Mouse (Mus musculus): ENCODE results near the gene BB287469.
"Not testable (repeated sequence)": the region's sequence is repeated elsewhere in the genome, so short reads cannot be mapped to it uniquely, and the experiment has no call there.

The BB287469 gene

DNA sequence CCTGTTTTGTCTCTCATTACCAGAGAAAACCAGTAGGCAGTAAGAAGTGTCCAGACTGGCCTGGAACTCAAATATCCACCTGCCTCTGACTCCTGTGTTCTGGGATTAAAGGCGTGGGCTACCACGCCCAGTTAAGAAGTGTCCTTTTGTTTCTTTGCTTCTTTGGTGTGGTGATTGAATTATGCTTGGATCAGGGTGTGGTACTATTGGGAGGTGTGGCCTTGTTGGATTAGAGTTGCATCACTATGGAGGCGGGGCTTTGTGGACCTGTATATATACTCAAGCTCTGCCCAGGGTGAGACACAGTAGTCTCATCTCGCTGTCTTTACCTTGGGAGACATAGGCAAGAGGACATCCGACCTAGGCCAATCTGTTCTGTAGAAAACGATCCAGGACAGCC is at the start of gene BB287469:
Gene BB287469 (plus strand): TSS at position 301 of the 400 bp plus-strand sequence.
- DNase-seq (ENCODE audit: low spot score in 2 of 2): not testable (repeated sequence)

DNA sequence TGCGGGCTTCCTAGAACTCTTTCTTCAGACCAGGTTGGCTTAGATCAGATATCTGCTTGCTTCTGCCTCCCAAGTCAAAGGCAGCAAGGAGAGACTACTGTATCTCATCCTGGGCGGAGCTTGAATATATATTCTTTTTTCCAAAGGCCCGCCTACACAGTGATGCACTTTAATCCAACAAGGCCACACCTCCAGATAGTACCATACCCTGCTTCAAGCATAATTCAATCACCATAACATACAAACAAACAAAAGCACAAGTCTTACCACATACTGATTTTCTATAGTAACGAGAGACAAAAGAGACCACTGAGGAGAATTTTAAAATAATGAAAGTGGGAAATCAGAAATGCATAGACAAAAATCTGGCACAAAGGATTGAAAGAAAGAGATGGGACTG is 40.7 kb upstream of the BB287469 start, which contains the start of gene Gm21319:
Gene Gm21319 (minus strand): TSS at position 101 of the 400 bp plus-strand sequence.
- not testable (repeated sequence) for DNase-seq (ENCODE audit: low spot score in 2 of 2)

DNA sequence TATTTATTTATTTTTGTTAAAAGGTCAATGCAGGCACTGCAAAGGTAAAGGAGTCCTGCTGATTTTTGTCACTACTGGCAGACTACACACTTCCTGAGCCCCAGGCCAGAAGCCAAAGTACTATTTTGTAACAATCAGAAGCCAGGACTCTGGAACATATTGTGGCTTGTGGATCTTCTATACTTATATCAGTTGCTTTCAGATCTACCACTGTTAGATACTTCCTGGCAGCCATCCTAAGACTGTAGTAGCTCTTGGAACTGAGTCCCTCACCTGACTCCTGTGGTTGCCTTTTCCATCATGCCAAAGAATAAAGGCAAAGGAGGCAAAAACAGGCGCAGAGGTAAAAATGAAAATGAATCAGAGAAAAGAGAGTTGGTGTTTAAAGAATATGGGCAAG is 21.2 kb upstream of the BB287469 start, which contains the start of gene Gm21936:
Gene Gm21936 (plus strand): TSS at position 301 of the 400 bp plus-strand sequence.
- not testable (repeated sequence) for DNase-seq (ENCODE audit: low spot score in 2 of 2)

DNA sequence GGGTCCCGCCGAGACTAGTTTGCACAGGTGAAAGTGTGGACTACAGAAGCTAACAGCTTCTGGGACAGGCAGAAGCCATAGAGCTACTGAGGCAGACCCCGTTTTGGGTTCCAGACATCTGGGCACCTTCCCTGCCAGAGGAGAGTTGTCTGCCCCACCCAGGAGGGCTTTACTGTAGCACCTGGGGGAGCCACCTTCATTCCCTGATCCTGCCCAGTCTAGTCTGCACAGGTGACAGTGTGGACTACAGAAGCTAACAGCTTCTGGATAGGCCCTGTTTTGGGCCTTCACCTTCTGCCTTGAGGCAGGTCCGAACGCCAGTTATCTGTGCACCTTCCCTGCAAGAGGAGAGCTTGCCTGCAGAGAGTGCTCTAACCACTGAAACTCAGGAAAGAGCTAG is 18.4 kb upstream of the BB287469 start:
- DNase-seq (ENCODE audit: low spot score in 2 of 2): not testable (repeated sequence)

DNA sequence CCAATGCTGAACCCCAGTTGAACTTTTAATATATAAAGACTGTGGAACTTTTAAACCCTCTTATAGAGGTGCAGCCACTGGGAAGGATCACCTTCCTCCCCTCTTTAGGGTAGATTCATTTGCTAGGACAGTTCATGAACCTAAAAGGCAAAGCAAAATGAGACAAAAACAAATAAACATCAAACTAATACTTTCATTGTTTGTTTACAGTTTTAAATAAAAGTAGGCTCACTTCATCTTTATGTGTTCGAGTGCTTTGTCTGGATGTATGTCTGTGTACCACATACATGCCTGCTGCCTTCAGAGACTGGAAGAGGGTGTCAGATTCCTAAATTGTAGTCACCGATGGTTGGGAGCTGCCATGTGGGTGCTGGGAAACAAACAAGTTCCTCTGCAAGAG is 25.9 kb downstream of the BB287469 start, which contains the start of gene Gm2001:
Gene Gm2001 (minus strand): TSS at position 101 of the 400 bp plus-strand sequence.
- DNase-seq (ENCODE audit: low spot score in 2 of 2): not testable (repeated sequence)

DNA sequence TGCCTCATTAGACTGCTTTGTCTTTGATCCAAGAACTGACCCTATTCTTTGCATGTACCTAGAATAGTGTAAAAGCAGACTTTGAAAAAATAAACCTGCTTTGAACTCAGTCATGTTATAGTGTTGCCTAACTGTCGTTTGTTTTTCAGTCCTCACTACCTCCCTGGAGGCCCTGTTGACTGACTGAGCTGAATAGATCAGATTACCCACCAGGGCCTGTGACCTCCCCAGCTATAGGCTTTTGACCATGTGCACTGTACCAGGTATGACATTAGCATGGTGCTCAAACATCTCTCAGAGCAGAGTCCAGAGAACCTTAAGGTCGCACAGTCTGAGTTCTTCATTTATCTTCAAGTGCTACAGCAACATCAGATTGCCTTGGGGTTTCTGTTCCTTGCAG is 34.3 kb downstream of the BB287469 start:
- DNase-seq (ENCODE audit: low spot score in 2 of 2): not testable (repeated sequence)

DNA sequence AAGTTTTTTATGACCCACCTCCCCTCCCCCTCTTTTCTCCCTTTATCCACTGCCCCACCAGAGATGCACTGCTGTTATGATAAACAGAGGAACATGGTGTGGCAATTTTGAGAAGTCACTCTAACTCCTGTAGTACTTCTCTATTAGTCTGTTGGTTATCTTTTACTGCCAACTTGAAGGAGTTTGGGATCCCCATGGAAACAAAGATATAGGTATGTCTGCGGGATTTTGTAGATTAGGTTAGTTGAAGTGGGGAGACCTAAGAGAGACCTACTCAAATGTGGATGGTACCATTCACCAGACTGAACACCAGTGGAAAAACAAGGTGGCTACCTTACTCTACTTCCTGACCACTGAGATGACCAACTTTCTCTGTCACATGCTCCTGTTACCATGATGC is 39.7 kb downstream of the BB287469 start:
- DNase-seq (ENCODE audit: low spot score in 2 of 2): not testable (repeated sequence)

DNA sequence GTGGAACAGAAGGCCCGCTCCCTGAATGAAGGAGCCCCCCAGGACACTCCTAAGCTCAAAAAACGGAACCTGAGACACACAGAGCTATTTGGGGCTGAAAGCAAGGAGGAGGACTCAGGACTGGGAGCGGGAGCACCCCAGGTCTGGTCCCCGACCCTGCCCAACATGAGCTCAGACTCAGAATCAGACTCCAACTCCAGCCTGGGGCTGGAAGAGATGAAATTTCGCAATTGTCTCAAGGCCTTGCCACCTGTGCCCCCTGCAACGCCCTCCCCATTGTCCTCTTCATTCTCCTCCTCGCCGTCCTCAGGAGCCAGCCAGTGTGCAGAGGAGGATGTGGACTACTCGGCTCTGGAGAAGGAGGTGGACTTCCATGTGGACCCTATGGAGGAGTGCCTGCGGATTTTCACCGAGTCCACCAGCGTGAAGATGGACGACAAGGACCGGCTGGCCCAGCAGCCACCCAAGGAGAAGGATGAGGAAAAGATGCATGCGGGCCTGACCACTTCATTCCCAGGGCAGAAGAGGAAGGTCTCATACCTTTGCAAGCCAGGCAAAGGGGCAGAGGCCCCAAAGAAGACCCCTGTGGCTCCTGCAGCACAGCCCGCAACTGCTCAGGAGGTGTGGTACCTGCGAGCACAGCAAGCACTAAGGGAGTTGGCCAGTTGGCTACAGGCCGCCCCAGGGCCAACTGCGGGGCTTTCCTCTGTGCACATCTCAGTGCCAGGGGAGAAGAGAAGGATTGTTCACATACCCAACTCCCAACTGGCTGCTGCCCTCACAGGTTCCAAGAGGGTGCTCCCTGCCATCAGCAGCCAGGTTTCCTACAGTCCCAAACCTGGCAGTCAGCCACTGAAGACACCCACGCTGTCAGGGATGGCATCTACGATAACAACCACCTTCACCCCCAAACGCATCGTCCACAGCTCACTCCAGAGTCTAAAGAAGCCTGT is 45.6 kb downstream of the BB287469 start:
- DNase-seq (ENCODE audit: low spot score in 2 of 2): not testable (repeated sequence)

DNA sequence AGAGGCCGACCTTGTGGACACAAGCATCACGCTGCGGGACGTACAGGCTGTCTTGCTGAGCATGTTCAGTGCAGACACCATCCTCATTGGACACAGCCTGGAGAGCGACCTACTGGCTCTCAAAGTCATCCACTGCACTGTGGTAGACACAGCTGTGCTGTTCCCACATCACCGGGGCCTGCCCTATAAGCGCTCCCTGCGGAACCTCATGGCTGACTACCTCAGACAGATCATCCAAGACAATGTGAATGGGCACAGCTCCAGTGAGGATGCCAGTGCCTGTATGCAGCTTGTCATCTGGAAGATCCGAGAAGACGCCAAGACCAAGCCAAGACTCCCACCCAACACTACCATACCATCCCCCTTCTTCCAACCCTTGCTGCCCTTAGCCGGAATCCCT is 47.3 kb downstream of the BB287469 start:
- not testable (repeated sequence) for DNase-seq (ENCODE audit: low spot score in 2 of 2)

DNA sequence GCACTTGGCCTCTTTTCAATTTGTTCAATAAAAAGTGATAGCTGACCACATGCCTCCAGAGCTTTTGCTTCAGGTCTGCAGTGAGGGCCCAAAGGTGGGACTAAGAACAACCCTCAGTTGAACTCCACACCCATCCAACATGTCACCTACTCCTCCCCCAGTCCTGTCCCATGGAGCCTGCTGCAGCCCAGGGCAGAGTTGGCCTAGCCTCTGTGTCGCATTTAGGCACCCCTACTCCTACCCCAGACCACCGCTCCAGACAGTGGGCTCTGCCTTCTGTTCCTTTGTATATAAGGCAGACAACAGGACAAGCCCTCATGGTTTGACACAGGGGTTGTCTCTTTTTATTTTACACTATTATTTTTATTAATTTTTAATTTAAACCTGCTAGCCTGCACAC is 47.7 kb downstream of the BB287469 start:
- DNase-seq (ENCODE audit: low spot score in 2 of 2): not testable (repeated sequence)
